Mouse (Mus musculus) liver, embryonic 12.5 days (tissue): Measurements from ENCODE around the gene Wwox. TPM values are rescaled to one million over a fixed set of nuclear protein-coding genes. Genes with fewer than 3 reads are reported as not detected.

Source experiments
- ATAC-seq: fragments of 200-750 bp; cut with Nextera tagmentation; 2 replicates; pipeline ENCODE4 v1.8.0; 2017; ENCODE audit warnings: moderate number of reproducible peaks, mild to moderate bottlenecking, moderate library complexity
- H3K27ac ChIP-seq: fragments of 300-500 bp; sonication (generic); 2 replicates; pipeline ENCODE4 v1.5.1; 2016; ENCODE audit warnings: mild to moderate bottlenecking
- H3K27me3 ChIP-seq: fragments of 300-500 bp; sonication (generic); replicated peaks from 2 replicates; pipeline ENCODE4 v1.6.1; 2016; ENCODE audit warnings: mild to moderate bottlenecking, moderate library complexity
- H3K36me3 ChIP-seq: fragments of 300-500 bp; sonication (generic); 2 replicates; pipeline ENCODE4 v1.6.1; 2016; ENCODE audit warnings: mild to moderate bottlenecking, moderate library complexity
- H3K4me1 ChIP-seq: fragments of 300-500 bp; sonication (generic); 2 replicates; pipeline ENCODE4 v1.6.1; 2016
- H3K4me2 ChIP-seq: fragments of 300-500 bp; sonication (generic); 2 replicates; pipeline ENCODE4 v1.6.1; 2016; ENCODE audit warnings: mild to moderate bottlenecking, moderate library complexity
- H3K4me3 ChIP-seq: fragments of 300-500 bp; sonication (generic); 2 replicates; pipeline ENCODE4 v1.5.1; 2016; ENCODE audit warnings: mild to moderate bottlenecking, moderate library complexity
- H3K9ac ChIP-seq: fragments of 300-500 bp; sonication (generic); 2 replicates; pipeline ENCODE4 v1.6.1; 2016; ENCODE audit warnings: mild to moderate bottlenecking, moderate library complexity
- H3K9me3 ChIP-seq: fragments of 300-500 bp; sonication (generic); replicated peaks from 2 replicates; pipeline ENCODE4 v1.6.1; 2016; ENCODE audit warnings: mild to moderate bottlenecking, moderate library complexity
- WGBS: fragments of 180-500 bp; shearing (Covaris S2); methylation state at CpG from one replicate; pipeline ENCODE4 v1.1.7; 2016; ENCODE audit not compliant: insufficient replicate concordance; 5-methylcytosine and 5-hydroxymethylcytosine counted together
- polyA plus RNA-seq: library from polyadenylated mRNA; unstranded; fragments of >200 nt; fragmentation: Nextera tagmentation; extraction: Ambion mirVana; gene quantifications from 2 replicates; pipeline ENCODE4 v1.2.1, GENCODE M21; 2016

The Wwox gene
- polyA plus RNA-seq, 1 experiment from 2014 or later: 5.2 TPM

DNA sequence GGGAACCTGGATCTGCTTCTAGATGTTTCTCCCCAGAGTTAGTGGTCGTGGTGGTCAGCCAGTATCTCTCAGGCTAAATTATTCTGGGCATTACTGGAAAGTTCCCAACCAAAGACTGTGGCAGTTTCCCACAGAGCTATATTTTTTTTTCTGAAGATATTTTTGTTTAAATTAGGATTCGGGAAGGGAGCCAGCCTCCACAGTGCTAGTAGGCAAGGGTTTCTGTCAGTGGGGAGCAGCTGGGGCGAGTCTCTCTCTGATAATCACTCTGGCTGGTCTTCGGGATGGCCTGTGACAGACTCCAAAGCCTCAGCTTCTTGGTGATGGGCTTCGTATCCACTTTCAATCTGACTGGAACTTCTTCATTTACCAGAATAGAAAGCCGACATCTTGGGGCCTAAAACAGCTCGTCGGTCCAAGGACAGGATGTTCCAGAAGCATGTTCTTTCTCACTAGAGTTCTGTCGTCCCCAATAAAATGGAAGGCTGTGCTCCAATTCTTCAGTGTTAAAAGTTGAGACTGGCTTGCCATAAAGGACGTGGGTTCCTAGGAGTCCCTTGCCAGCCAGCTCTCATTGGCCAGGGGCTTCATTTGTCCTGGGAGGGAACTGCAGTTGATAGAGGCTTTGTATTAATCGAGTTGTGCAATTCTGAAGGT is 244.7 kb downstream of the Wwox start:
- no peak overlapping the region for H3K9ac ChIP-seq
- WGBS: 68% methylated on average over 11 of the region's 11 CpGs
- no peak overlapping the region for H3K4me3 ChIP-seq
- no peaks in the 10 kb centered on the region for H3K4me1 ChIP-seq
- no peaks in the 10 kb centered on the region for H3K27me3 ChIP-seq
- no peak for ATAC-seq
- no peak overlapping the region for H3K27ac ChIP-seq
- no peaks in the 10 kb centered on the region for H3K9me3 ChIP-seq
- H3K36me3 ChIP-seq: no peaks in the 10 kb centered on the region
- H3K4me2 ChIP-seq: no peak overlapping the region

DNA sequence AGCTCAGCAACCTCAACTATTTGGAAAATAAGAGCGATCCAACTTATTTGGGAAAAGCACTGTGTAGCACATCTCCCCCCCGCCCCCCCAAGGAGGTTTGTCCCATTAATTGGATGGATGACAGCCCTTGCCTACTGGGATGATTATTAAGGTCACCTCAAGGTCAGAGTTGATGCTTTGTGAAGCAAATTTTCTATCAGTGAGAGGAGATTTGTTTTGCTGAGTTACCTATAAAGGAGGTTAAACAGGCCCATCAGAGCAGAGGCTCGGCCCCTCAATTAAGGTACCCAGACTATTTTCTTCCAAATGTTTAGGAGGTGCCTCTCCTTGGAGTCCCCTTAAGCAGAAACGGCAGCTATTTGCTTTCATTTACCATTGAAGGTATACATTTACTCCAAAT is 247.0 kb downstream of the Wwox start:
- WGBS: 73% methylated on average over 4 of the region's 4 CpGs
- Histone ChIP-seq H3K4me2 (no peak overlapping the region), H3K36me3 (no peaks in the 10 kb centered on the region)

GRCm38 (mm10) chr8:114688732-114689131 is 249.3 kb downstream of the Wwox start:
- Histone ChIP-seq H3K4me2 (no peak overlapping the region), H3K27ac (no peak overlapping the region), H3K9me3 (no peaks in the 10 kb centered on the region), H3K4me1 (no peaks in the 10 kb centered on the region), H3K9ac (no peak overlapping the region), H3K27me3 (no peaks in the 10 kb centered on the region), H3K36me3 (no peaks in the 10 kb centered on the region), H3K4me3 (no peak overlapping the region)
- no peak for ATAC-seq
- 86% methylated on average over 11 of the region's 11 CpGs for WGBS

More for the DNA sequence above, 247.0 kb downstream of the Wwox start:
- no peaks in the 10 kb centered on the region for H3K9me3 ChIP-seq
- H3K4me1 ChIP-seq: no peaks in the 10 kb centered on the region
- no peaks in the 10 kb centered on the region for H3K27me3 ChIP-seq
- no peak for ATAC-seq
- H3K4me3 ChIP-seq: no peak overlapping the region
- H3K27ac ChIP-seq: no peak overlapping the region
- no peak overlapping the region for H3K9ac ChIP-seq

DNA sequence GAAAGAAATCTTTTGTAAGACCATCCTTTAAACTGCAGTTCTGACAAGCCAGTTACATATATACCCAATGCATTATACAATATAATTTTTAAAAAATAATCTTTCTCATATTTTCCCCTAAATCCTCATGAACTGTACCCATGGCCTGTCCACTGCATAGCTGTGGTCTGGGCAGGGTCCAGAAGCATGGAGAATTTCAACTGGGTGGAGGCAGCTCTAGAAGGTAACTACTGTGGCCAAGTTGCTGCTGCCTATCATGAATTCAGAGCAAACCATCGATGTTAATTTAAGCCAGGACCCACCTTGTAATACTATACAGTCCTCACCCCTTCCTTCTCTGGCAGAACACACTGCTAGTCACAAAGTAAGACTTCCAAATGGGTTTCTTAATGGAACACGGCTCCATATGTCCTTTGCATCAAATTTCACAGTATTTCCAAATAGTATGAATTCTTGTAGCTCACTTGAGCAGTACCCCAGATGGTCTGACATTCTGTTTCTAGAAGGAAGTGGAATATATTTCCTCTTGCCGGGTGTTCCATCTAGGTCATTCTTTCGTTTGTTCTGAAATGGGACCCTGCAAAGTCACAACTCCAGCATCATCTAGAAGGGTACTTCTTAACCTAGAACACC is 255.2 kb downstream of the Wwox start:
- Histone ChIP-seq H3K4me1 (no peaks in the 10 kb centered on the region), H3K4me2 (no peak overlapping the region), H3K4me3 (no peak overlapping the region), H3K9me3 (no peaks in the 10 kb centered on the region), H3K27ac (no peak overlapping the region), H3K27me3 (no peaks in the 10 kb centered on the region), H3K36me3 (no peaks in the 10 kb centered on the region), H3K9ac (no peak overlapping the region)
- no peak for ATAC-seq
- 60% methylated on average over 4 of the region's 4 CpGs for WGBS

DNA sequence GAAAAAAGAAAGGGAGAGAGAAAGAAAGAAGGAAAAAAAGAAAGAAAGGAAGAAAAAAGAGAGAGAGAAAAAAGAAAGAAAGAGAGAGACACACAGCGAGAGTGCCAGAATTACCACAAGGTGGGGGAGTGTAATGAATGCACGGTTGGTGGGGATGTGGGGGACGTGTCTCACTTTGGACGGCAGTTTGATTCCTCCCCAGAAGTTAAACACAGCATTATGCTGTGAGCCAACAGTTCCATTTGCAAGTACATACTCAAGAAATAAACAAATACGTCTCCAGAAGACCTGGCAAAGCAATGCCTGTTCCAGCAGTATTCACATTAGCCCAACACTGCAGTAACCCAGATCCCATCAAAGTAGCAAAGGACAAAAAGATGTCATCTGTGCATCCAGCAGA is 264.1 kb downstream of the Wwox start:
- no peaks in the 10 kb centered on the region for H3K27me3 ChIP-seq
- H3K4me1 ChIP-seq: no peaks in the 10 kb centered on the region
- no peak overlapping the region for H3K4me2 ChIP-seq
- H3K9me3 ChIP-seq: no peaks in the 10 kb centered on the region
- no peak overlapping the region for H3K27ac ChIP-seq
- ATAC-seq: no peak
- H3K4me3 ChIP-seq: no peak overlapping the region
- 66% methylated on average over 5 of the region's 5 CpGs for WGBS
- H3K9ac ChIP-seq: no peak overlapping the region
- no peaks in the 10 kb centered on the region for H3K36me3 ChIP-seq

GRCm38 (mm10) chr8:114707538-114708138 is 268.2 kb downstream of the Wwox start:
- Histone ChIP-seq H3K36me3 (no peaks in the 10 kb centered on the region), H3K9ac (no peak overlapping the region), H3K27me3 (no peaks in the 10 kb centered on the region), H3K27ac (no peak overlapping the region), H3K4me2 (no peak overlapping the region), H3K4me1 (no peaks in the 10 kb centered on the region), H3K9me3 (no peaks in the 10 kb centered on the region), H3K4me3 (no peak overlapping the region)
- WGBS: 64% methylated on average over 15 of the region's 15 CpGs
- no peak for ATAC-seq

- Histone ChIP-seq H3K4me3 (no peak overlapping the region), H3K27ac (no peak overlapping the region), H3K9ac (no peak overlapping the region), H3K9me3 (no peaks in the 10 kb centered on the region), H3K4me2 (no peak overlapping the region), H3K27me3 (no peaks in the 10 kb centered on the region), H3K36me3 (no peaks in the 10 kb centered on the region), H3K4me1 (no peaks in the 10 kb centered on the region)
- WGBS: 52% methylated on average over 13 of the region's 13 CpGs
- ATAC-seq: no peak
Measured at GRCm38 (mm10) chr8:114715318-114716070, 276.0 kb downstream of the Wwox start.

GRCm38 (mm10) chr8:114716546-114717255 is 277.2 kb downstream of the Wwox start:
- Histone ChIP-seq H3K36me3 (no peaks in the 10 kb centered on the region), H3K4me2 (no peak overlapping the region), H3K9me3 (no peaks in the 10 kb centered on the region), H3K27me3 (no peaks in the 10 kb centered on the region), H3K4me1 (no peaks in the 10 kb centered on the region), H3K4me3 (no peak overlapping the region), H3K27ac (no peak overlapping the region), H3K9ac (no peak overlapping the region)
- WGBS: 73% methylated on average over 14 of the region's 14 CpGs
- ATAC-seq: no peak

DNA sequence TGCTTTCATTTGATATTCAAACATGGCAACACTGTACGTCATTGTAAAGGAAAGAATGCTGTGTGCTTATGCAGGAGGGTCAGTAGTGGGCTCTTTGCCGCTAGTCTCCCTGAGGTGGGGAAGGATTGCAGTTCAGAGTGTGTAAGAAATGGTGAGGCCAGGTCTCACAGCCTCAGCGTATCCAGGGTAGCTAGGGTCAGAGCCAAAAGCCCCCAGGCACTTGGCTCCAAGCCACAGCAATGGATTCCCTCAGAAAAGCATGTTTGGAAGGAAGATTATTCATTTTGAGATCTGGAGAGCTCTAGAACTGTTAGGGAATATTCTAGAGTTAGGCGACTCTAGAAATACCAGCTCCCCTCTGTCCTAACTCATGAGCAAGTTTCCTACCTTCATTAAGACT is 279.4 kb downstream of the Wwox start:
- Histone ChIP-seq H3K4me2 (no peak overlapping the region), H3K4me1 (no peaks in the 10 kb centered on the region), H3K27ac (no peak overlapping the region), H3K9ac (no peak overlapping the region), H3K36me3 (no peaks in the 10 kb centered on the region), H3K27me3 (no peaks in the 10 kb centered on the region), H3K4me3 (no peak overlapping the region), H3K9me3 (no peaks in the 10 kb centered on the region)
- WGBS: 76% methylated on average over 4 of the region's 4 CpGs
- no peak for ATAC-seq

- H3K9me3 ChIP-seq: no peaks in the 10 kb centered on the region
- no peak overlapping the region for H3K4me3 ChIP-seq
- no peak overlapping the region for H3K27ac ChIP-seq
- H3K4me2 ChIP-seq: no peak overlapping the region
- H3K27me3 ChIP-seq: no peaks in the 10 kb centered on the region
- H3K36me3 ChIP-seq: no peaks in the 10 kb centered on the region
- 51% methylated on average over 5 of the region's 5 CpGs for WGBS
- H3K9ac ChIP-seq: no peak overlapping the region
- no peaks in the 10 kb centered on the region for H3K4me1 ChIP-seq
- ATAC-seq: no peak
Measured at GRCm38 (mm10) chr8:114722611-114723010, 283.2 kb downstream of the Wwox start.

DNA sequence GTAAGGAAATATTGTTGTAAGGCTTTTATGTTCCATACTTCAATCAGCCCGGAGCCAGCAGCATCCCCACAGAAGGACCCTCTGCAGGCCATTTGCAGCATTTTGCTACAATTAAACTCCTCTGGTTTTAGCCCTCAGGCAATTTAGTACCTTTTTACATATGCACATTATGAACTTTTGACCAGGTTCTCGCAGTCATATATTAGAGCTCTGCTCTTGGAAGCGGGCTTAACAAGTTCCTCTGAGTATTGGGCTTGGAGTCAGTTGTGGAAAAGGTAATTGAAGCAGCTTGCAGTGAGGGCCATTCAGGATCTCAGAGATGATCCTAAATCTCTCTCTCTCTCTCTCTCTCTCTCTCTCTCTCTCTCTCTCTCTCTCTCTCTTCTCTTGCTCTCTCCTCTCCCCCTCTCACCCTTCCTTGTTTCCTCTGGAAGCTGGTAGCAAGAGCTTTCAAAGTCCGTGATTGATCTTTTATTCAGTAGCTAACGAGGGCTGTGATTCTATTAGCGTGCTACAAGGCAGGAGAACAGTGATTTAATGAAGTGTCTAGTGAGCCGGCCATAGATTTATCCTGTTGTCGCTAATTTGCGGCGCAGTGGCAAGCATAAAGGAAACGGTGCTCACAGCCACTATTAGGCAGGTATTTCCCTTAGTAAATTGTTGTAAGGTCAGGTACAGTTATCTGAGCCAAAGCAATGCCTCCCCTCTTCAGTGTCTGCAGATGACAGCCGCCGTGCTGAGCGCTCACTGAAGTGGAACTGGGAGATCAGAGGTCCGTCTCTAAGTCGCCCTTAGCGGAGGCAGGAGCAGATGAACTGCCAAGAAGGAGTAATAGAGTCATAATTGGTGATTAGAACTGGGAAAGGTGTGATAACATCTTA is 292.0 kb downstream of the Wwox start:
- Histone ChIP-seq H3K27ac (no peak overlapping the region), H3K36me3 (no peaks in the 10 kb centered on the region), H3K27me3 (no peaks in the 10 kb centered on the region), H3K9me3 (no peaks in the 10 kb centered on the region), H3K4me3 (no peak overlapping the region), H3K9ac (no peak overlapping the region), H3K4me1 (no peaks in the 10 kb centered on the region), H3K4me2 (no peak overlapping the region)
- ATAC-seq: no peak
- WGBS: 73% methylated on average over 17 of the region's 17 CpGs
